Mouse (Mus musculus): ENCODE data around the gene Elovl6. TPM values are rescaled to one million over a fixed set of nuclear protein-coding genes. Genes with fewer than 3 reads are reported as not detected.

The Elovl6 gene
- total and polyA plus RNA-seq, 2 experiments from 2014 or later, result 40.8 to 56.1 TPM

DNA sequence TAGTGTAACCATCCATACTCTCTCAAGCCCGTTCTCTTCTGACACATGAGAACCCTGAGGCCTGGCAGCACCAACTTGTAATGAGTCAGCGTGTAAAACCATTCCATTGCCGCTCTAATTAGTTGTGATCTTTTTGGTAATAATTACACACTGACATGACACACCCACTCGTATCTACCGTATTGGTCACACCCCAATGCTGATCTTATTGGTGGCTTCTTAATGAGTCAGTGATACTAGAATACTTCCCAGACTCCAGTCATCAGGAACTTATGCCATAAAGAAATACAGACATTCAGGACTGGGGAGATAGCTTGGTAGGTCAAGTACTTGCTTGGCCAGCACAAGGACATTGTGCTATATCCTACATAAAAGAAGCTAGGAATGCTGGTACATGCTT, 39.5 kb downstream of the Elovl6 start:
- ATAC-seq (no peak), DNase-seq (ENCODE audit: low spot score) (no peak)
- TF ChIP-seq CTCF (IDR thresholded peaks at IDR 0.05; ENCODE audit: low read depth), result no peak
- Histone ChIP-seq H3K4me2 (ENCODE audit: low read depth, low read length) (no peak overlapping the region), H3K27ac (no peak overlapping the region), H3K9ac (replicated peaks; ENCODE audit: low read length) (no peak overlapping the region), H3K27me3 (ENCODE audit: insufficient read depth, low read length) (no peaks in the 10 kb centered on the region), H3K9me3 (ENCODE audit: low read length) (no peaks in the 10 kb centered on the region), H3K4me3 (ENCODE audit: low read length) (no peak overlapping the region), H3K36me3 (ENCODE audit: insufficient read depth, low read length) (no peaks in the 10 kb centered on the region; the same call in 1 of the 2 replicates), H3K4me1 (ENCODE audit: insufficient read depth, low read length) (no peaks in the 10 kb centered on the region; the same call in 1 of the 2 replicates)
- WGBS, result 93% methylated on average over 5 of the region's 5 CpGs

DNA sequence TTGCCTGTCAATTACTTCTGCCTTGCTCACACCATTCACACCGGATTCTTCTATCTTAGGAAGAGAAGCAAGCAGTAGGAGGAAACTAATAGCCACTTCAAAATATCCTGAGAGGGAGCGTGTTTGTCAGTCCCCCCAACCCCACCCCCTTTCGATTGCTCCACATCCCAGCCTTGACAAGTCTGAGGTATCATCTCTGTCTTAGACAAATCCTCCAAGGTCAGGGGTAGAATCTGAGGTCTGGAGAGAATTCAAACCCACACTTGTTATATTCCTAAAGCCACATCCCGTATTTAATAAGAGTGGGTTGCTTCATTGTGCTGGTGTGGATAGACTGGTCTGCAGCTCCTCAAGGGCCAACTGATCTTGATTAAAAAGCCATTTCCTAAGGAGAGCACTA, 40.8 kb downstream of the Elovl6 start:
- Histone ChIP-seq H3K27me3 (ENCODE audit: insufficient read depth, low read length) (no peaks in the 10 kb centered on the region), H3K4me1 (ENCODE audit: insufficient read depth, low read length) (no peaks in the 10 kb centered on the region; the same call in 1 of the 2 replicates), H3K4me2 (ENCODE audit: low read depth, low read length) (no peak overlapping the region), H3K4me3 (ENCODE audit: low read length) (no peak overlapping the region), H3K36me3 (ENCODE audit: insufficient read depth, low read length) (no peaks in the 10 kb centered on the region; the same call in 1 of the 2 replicates), H3K9me3 (ENCODE audit: low read length) (no peaks in the 10 kb centered on the region), H3K9ac (replicated peaks; ENCODE audit: low read length) (no peak overlapping the region), H3K27ac (no peak overlapping the region)
- ATAC-seq (no peak), DNase-seq (ENCODE audit: low spot score) (no peak)
- TF ChIP-seq CTCF (IDR thresholded peaks at IDR 0.05; ENCODE audit: low read depth), result no peak
- WGBS, result 66% methylated on average over 4 of the region's 4 CpGs

DNA sequence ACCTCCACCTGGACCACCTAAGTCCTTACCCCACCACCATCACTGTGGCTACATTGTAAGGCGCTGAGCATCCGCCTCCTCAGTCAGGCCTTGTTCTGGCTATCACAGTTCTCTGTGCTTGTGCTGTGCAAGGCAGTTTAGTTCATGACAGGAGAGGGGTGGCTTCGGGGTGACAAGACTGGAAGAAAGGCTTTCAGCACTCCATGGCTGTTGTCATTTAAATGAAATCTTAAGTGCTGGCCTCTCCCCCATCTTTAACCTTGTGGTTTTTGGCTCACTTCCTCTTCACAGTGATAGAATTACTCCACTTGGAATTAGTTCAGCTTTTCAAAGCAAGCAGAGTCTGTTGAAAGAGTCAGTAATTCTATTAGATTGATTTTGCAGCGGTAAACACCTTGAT, 41.5 kb downstream of the Elovl6 start:
- no peaks in the 10 kb centered on the region for H3K27me3 ChIP-seq (ENCODE audit: insufficient read depth, low read length)
- DNase-seq (ENCODE audit: low spot score), result no peak
- no peak for ATAC-seq
- H3K4me2 ChIP-seq (ENCODE audit: low read depth, low read length), result no peak overlapping the region
- no peak overlapping the region for H3K27ac ChIP-seq
- H3K9ac ChIP-seq (replicated peaks; ENCODE audit: low read length), result no peak overlapping the region
- no peaks in the 10 kb centered on the region for H3K9me3 ChIP-seq (ENCODE audit: low read length)
- no peak for TF ChIP-seq CTCF (IDR thresholded peaks at IDR 0.05; ENCODE audit: low read depth)
- no peaks in the 10 kb centered on the region; the same call in 1 of the 2 replicates for H3K36me3 ChIP-seq (ENCODE audit: insufficient read depth, low read length)
- no peak overlapping the region for H3K4me3 ChIP-seq (ENCODE audit: low read length)
- no peaks in the 10 kb centered on the region; the same call in 1 of the 2 replicates for H3K4me1 ChIP-seq (ENCODE audit: insufficient read depth, low read length)
- WGBS, result 74% methylated on average over 4 of the region's 4 CpGs

DNA sequence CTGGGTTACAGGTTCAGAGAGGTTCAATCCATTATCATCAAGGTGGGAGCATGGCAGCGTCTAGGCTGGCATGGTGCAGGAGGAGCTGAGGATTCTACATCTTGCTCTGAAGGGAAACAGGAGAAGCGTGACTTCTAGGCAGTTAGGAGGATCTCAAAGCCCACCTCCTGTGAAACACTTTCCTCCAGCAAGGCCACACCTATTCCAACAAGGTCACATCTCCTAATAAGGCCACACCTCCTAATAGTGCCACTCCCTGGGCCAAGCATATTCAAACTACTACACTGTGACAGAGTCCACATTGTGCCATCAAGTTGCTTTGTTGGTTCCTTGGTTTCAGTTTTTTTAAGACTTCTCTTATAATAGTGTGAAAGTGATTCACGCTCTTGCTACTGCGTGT, 42.9 kb downstream of the Elovl6 start:
- H3K36me3 ChIP-seq (ENCODE audit: insufficient read depth, low read length), result no peaks in the 10 kb centered on the region; the same call in 1 of the 2 replicates
- H3K4me2 ChIP-seq (ENCODE audit: low read depth, low read length), result no peak overlapping the region
- no peaks in the 10 kb centered on the region for H3K27me3 ChIP-seq (ENCODE audit: insufficient read depth, low read length)
- no peak overlapping the region for H3K27ac ChIP-seq
- no peak overlapping the region for H3K4me3 ChIP-seq (ENCODE audit: low read length)
- no peak for ATAC-seq
- H3K9ac ChIP-seq (replicated peaks; ENCODE audit: low read length), result no peak overlapping the region
- H3K4me1 ChIP-seq (ENCODE audit: insufficient read depth, low read length), result no peaks in the 10 kb centered on the region; the same call in 1 of the 2 replicates
- H3K9me3 ChIP-seq (ENCODE audit: low read length), result no peaks in the 10 kb centered on the region
- WGBS, result 95% methylated on average over 4 of the region's 4 CpGs
- no peak for TF ChIP-seq CTCF (IDR thresholded peaks at IDR 0.05; ENCODE audit: low read depth)
- DNase-seq (ENCODE audit: low spot score), result no peak

DNA sequence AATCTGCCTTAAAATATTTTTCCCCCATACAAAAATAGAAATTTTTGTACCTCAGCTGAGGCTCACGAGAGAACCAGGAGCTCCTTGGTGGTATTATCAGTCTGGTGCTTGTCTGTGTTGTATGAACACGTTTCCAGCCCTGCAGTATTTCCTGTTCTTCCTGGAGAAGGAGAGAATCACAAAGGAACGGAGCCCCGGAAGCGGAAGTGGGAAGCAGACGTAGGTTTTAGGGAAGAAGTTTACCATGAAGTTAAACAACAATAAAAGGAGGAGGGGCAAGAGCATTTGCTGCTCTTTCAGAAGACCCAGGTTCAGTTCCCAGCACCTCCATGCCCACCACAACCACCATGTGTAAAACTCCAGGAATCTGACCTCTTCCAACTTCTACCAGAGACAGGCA, 44.4 kb downstream of the Elovl6 start:
- DNase-seq (ENCODE audit: low spot score) (no peak), ATAC-seq (no peak)
- Histone ChIP-seq H3K4me1 (ENCODE audit: insufficient read depth, low read length) (peaks cover 3% of the 10 kb centered on the region; the same call in 1 of the 2 replicates), H3K4me3 (ENCODE audit: low read length) (no peak overlapping the region), H3K27me3 (ENCODE audit: insufficient read depth, low read length) (no peaks in the 10 kb centered on the region), H3K4me2 (ENCODE audit: low read depth, low read length) (no peak overlapping the region), H3K9ac (replicated peaks; ENCODE audit: low read length) (no peak overlapping the region), H3K36me3 (ENCODE audit: insufficient read depth, low read length) (no peaks in the 10 kb centered on the region; the same call in 1 of the 2 replicates), H3K27ac (no peak overlapping the region), H3K9me3 (ENCODE audit: low read length) (no peaks in the 10 kb centered on the region)
- WGBS, result 97% methylated on average over 6 of the region's 6 CpGs
- no peak for TF ChIP-seq CTCF (IDR thresholded peaks at IDR 0.05; ENCODE audit: low read depth)

DNA sequence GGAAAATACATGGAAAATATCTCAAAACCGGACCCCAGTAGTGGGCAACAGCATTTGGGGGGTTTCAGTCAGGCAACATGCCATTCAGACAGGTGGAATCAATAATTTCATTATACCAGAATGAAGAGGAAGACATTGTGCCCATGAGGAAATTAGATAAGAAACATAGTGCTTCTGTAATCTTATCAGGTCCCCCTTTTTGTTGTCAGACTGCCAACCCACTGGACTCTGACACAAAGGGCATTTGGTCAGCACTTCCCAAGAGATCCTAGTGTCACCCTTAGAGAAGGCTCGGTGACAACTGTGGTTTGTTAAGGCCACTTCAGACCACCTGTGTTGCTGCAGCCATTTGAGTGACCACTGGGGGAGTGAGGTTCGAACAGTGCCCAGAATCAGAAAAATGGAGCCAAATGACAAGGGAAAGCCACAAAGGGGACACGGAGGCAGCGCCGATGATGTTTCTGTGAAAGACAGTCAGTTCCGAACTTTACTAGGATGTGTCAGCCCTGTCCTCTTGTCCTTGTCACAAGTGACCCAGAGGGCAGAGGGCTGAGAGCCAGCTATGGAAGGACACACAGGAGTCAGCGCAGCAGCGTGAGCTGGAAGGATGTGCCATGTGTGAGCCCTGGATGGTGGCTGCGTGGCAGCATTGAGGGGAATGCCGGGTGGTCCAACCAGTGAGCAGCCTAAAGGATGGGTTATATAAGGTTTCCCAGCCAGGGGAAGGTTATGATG, 46.8 kb downstream of the Elovl6 start:
- WGBS, result 89% methylated on average over 11 of the region's 11 CpGs
- DNase-seq (ENCODE audit: low spot score), result no peak

DNA sequence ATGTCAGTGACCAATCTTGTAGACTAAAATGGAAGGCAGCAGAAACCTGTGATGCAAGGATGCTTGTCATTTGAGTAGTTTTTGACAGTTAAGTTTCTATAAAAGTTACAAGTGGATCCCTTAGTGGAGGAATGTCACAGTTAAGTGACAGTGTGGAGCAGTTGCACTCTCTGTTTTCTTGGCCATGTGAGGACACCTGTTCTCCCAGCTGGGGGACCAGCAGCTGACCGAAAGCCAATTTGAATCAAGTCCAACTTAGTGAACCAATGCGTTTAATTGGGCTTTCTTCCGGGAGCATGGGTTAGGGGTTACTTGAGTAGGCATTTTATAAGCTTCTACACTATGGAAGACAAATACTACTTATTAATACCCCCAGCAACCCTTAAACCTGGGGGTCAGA, 48.9 kb downstream of the Elovl6 start:
- Histone ChIP-seq H3K9ac (replicated peaks; ENCODE audit: low read length) (no peak overlapping the region), H3K4me2 (ENCODE audit: low read depth, low read length) (no peak overlapping the region), H3K4me3 (ENCODE audit: low read length) (no peak overlapping the region), H3K4me1 (ENCODE audit: insufficient read depth, low read length) (0 out of 2 replicates have a peak, but pooled peaks cover 4% of the 10 kb centered on the region), H3K27me3 (ENCODE audit: insufficient read depth, low read length) (no peaks in the 10 kb centered on the region), H3K36me3 (ENCODE audit: insufficient read depth, low read length) (no peaks in the 10 kb centered on the region; the same call in 1 of the 2 replicates), H3K27ac (no peak overlapping the region), H3K9me3 (ENCODE audit: low read length) (no peaks in the 10 kb centered on the region)
- no peak for TF ChIP-seq CTCF (IDR thresholded peaks at IDR 0.05; ENCODE audit: low read depth)
- DNase-seq (ENCODE audit: low spot score) (peak; percentile 26), ATAC-seq (no peak)
- 49% methylated on average over 3 of the region's 3 CpGs for WGBS

More for the DNA sequence above, 46.8 kb downstream of the Elovl6 start:
- no peaks in the 10 kb centered on the region; the same call in 1 of the 2 replicates for H3K36me3 ChIP-seq (ENCODE audit: insufficient read depth, low read length)
- no peak overlapping the region for H3K4me3 ChIP-seq (ENCODE audit: low read length)
- H3K9ac ChIP-seq (replicated peaks; ENCODE audit: low read length), result no peak overlapping the region
- no peak overlapping the region for H3K4me2 ChIP-seq (ENCODE audit: low read depth, low read length)
- H3K9me3 ChIP-seq (ENCODE audit: low read length), result no peaks in the 10 kb centered on the region
- TF ChIP-seq CTCF (IDR thresholded peaks at IDR 0.05; ENCODE audit: low read depth), result no peak
- H3K27ac ChIP-seq, result no peak overlapping the region
- ATAC-seq, result no peak
- 0 out of 2 replicates have a peak, but pooled peaks cover 4% of the 10 kb centered on the region for H3K4me1 ChIP-seq (ENCODE audit: insufficient read depth, low read length)
- no peaks in the 10 kb centered on the region for H3K27me3 ChIP-seq (ENCODE audit: insufficient read depth, low read length)
